Mouse (Mus musculus) kidney, adult 9 months (tissue): ENCODE results near the gene Akap6.

Experiments
- DNase-seq: peaks from one replicate; pipeline ENCODE4 v3.0.0; 2022

The Akap6 gene

DNA sequence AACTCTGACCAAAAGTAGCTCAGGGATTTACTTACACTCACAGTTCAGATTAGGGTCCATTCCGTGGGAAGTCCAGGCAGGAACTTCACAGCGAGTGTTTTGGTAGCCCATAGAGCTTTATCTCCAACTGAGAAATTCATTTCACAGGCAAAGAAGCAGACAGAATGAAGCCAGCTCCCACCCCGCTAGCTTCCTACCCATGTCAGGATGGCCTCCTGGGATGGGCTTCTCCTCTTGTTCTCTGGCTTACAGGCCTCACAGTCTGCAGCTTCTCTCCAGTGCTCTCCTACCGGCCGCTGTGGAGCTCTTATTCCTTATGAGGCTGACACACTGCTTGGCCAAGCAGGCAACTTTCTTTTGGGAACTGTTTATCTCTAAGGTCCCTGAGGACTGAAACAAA, 152.0 kb downstream of the Akap6 start:
- DNase-seq = no peak

DNA sequence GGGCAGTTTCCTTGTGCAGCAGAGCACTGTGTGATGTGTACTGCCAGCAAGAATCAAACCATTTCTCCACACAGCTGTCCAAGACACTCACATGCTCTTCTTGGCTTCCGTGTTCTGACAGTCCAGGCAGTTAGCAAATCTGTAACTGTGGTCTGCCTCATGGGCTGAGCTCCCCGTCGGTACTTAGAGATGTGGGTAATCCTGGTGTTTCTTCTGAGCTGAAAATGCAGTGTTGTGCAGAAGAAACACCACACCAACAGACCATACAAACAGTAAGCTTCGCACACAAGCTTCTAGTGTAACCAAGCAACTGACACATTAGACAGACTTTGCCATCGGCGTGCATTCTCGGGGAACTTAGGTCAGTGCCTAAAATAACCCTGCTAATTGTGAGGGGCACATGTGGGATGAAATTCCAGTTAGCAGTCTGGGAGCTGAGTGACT, 155.1 kb downstream of the Akap6 start:
- no peak for DNase-seq

- DNase-seq = no peak
These were observed 156.9 kb downstream of the Akap6 start for GRCm38 (mm10) chr12:52856104-52856503.

- no peak for DNase-seq
These were observed 158.1 kb downstream of the Akap6 start for GRCm38 (mm10) chr12:52857306-52857705.

DNA sequence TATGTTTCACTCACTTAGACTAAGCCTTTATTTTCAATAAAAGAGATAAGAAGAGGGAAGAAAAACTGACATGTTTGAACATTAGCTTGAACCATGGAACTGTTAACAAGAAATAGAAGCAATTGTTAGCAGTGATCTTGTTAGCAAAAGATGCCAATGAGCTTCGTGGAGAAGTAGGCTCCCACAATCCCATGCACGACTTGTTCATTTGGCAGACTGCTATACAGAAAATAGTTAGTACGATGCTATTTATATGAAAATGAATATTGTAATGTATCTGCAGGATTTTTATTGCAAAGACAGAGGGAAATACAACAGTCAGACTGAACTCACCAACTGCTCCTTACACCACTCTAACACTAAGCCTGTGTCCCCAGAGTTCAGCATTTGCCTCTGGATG, 162.7 kb downstream of the Akap6 start:
- no peak for DNase-seq

- peak; percentile 39 for DNase-seq
These were observed 168.9 kb downstream of the Akap6 start for GRCm38 (mm10) chr12:52868000-52868624.

DNA sequence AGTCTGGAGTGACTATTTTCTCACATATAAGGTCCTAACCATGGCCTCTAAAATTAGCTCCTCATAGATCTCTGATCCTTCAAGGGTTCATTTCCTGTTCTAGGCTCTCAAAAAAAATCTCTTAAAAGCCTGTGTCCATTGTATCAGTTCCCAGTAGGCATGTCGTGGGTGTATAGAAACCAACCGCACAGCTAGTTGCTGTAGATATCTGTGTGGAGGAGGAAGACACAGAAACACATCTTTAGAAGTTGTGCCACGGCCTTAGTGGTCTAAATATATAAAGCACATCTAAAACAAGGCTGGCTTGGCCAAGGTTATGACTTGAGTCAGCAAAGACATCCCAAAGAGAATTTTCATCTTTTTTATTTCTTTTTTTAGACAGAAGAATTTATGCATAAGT, 172.4 kb downstream of the Akap6 start:
- no peak for DNase-seq

DNA sequence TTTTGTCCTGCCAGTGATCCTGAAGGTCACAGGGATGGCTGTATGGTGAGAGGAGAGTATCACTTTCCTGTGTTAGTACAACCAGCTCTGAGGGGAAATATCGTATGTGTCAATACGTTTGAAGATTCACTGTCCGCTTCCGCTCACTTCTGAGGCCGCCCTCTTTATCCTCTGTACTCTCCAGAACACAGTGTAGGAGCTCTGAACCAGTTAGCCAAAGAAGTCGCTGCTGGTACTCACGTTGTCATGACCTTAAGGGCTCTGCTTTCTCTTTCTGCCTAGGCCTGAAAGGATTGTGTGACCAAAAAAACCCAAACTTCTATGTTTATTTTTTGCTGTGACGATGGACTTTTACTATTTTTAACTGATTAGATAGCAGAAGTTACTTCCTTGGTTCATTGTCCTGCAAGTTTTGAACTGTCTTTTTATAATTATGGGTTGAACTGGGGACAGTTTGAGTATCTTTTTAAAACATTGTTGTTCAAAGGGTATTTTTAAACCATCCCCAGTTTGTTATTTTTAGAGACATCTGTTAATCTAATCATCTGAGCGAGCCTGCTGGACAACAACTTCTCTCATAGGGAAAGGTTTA, 175.2 kb downstream of the Akap6 start:
- DNase-seq = peak; percentile 39

GRCm38 (mm10) chr12:52876065-52876464, 176.9 kb downstream of the Akap6 start:
- DNase-seq = no peak

GRCm38 (mm10) chr12:52876978-52877769, 178.0 kb downstream of the Akap6 start:
- DNase-seq = no peak

DNA sequence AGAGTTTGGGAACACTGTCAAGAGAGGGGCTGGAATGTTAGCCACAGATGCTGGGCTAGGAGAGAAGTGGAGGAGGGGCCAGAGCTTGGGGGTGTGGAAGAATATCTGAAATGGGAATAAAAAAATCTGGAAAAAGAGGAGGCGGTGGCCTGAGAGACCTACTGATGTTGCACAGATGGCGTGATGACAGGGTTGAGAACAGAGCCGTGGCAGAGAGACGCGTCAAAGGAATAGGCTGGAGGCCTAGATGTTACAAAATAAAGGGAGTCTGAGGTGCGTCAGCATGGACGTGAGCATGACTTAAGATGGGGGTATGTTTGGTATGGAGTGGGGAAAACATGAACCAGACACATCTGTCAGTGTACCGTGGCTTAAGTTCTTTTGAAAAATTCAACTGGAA, 180.1 kb downstream of the Akap6 start:
- DNase-seq = no peak

DNA sequence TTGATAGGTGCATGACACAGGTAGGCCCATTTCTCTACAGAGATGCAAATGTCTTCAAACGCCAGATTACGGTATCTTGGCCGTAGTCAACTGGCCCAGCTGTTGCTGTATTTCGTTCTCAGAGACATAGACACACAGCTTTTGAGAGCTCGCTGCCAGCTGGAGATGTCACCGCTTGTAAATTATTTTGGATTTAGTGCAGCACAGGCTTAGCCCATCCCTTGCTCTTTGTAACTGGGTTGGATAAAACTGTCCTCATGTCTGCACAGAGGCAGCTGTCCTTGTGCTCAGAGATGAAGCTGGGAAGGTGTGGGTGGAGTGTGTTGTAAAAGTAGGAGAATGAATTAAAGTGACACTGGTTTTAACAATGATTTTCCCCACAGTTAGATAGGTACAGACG, 193.3 kb downstream of the Akap6 start:
- DNase-seq = no peak

GRCm38 (mm10) chr12:52893656-52894405, 194.6 kb downstream of the Akap6 start:
- no peak for DNase-seq

GRCm38 (mm10) chr12:52895672-52896460, 196.7 kb downstream of the Akap6 start:
- peak; percentile 57 for DNase-seq

GRCm38 (mm10) chr12:52896785-52897184, 197.6 kb downstream of the Akap6 start:
- DNase-seq = no peak

GRCm38 (mm10) chr12:52898130-52898529, 198.9 kb downstream of the Akap6 start:
- no peak for DNase-seq

DNA sequence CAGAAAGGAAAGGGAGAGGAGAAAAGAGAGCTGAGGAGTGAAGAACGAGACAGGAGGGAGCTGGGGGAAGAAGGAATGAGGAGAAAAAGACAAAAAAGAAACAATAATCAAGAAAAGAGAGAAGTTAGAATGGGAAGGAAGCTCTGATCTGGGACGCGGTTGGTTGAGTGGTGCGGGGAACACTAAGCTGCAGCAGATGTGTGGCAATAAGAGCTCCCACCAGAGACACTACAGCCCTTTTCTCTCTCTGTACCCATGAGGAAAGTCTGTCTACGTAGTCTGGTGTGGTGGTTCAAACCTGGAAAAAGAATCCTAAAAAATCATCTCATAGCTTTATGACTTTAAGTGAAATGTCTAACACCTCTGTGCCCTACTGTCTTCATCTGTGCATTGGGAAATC, 204.9 kb downstream of the Akap6 start:
- DNase-seq = no peak

GRCm38 (mm10) chr12:52908448-52909066, 209.4 kb downstream of the Akap6 start:
- DNase-seq = no peak

DNA sequence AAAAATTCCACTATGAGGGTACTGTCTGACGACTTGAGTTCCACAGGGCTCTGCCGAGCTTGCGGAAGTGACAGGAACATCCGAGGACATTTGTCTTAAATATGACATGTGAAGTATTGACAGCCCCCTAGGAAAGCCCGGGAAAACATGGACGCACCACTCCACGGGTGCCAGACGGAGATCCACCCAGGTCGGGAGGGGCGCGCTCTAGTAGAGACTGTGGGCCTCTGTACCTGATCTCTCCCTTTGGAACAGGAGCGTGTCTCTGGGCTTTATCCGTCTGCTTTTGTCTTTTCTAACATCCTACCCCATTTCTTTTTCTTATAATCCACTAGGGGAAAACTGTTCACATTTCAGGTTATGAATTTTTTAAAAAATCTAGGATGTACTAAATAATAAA, 211.2 kb downstream of the Akap6 start:
- no peak for DNase-seq

- DNase-seq = peak; percentile 67
These were observed 211.6 kb downstream of the Akap6 start for GRCm38 (mm10) chr12:52910819-52911218.

DNA sequence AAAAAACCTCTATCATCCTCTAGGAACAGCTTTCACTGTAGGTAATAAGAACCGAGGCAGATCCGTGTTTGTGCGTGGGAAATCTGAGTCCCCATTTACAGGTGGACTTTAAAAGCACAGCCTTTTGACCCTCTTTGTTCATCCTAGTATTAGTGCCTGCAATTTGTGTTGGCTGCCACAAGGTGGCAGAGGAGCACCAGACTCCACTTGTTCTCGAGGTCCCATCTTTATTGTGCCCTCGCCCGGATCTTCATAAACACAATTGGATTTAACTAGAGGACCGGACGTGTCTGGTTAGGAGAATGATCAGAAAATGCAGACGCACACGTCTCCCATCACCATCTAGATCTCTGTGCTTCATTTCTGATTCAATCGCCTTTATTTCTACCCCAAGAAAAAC, 219.8 kb downstream of the Akap6 start:
- DNase-seq = peak; percentile 10

GRCm38 (mm10) chr12:52922510-52922909, 223.3 kb downstream of the Akap6 start:
- no peak for DNase-seq
